Mouse (Mus musculus): ENCODE measurements around the gene Pstpip1. TPM values are rescaled to one million over a fixed set of nuclear protein-coding genes. Genes with fewer than 3 reads are reported as not detected.

Pstpip1 gene
- polyA plus RNA-seq, 1 experiment from 2014 or later: 0.20 TPM

GRCm38 (mm10) chr9:56097584-56098298 lies 8.0 kb downstream of the Pstpip1 start:
- 88% methylated on average over 4 of the region's 4 CpGs for WGBS
- H3K4me1 ChIP-seq (ENCODE audit: control insufficient read depth, insufficient read depth, low read length): no peaks in the 10 kb centered on the region
- H3K27ac ChIP-seq (ENCODE audit: low read depth, low read length): no peak overlapping the region
- no peak overlapping the region for H3K9ac ChIP-seq (ENCODE audit: low read length)
- H3K27me3 ChIP-seq (replicated peaks; ENCODE audit: control insufficient read depth, insufficient read depth, low read length): no peaks in the 10 kb centered on the region
- no peak overlapping the region for H3K4me2 ChIP-seq (ENCODE audit: low read length)
- H3K36me3 ChIP-seq (ENCODE audit: control insufficient read depth, insufficient read depth, low read length): no peaks in the 10 kb centered on the region
- DNase-seq (ENCODE audit: low spot score) (no peak), ATAC-seq (no peak)
- no peak overlapping the region for H3K4me3 ChIP-seq (ENCODE audit: low read depth, low read length)
- H3K9me3 ChIP-seq (replicated peaks; ENCODE audit: control insufficient read depth, low read length): no peaks in the 10 kb centered on the region

- Histone ChIP-seq H3K36me3 (ENCODE audit: control insufficient read depth, insufficient read depth, low read length) (no peaks in the 10 kb centered on the region), H3K27ac (ENCODE audit: low read depth, low read length) (no peak overlapping the region), H3K4me2 (ENCODE audit: low read length) (no peak overlapping the region), H3K9me3 (replicated peaks; ENCODE audit: control insufficient read depth, low read length) (no peaks in the 10 kb centered on the region), H3K4me1 (ENCODE audit: control insufficient read depth, insufficient read depth, low read length) (no peaks in the 10 kb centered on the region), H3K27me3 (replicated peaks; ENCODE audit: control insufficient read depth, insufficient read depth, low read length) (no peaks in the 10 kb centered on the region), H3K4me3 (ENCODE audit: low read depth, low read length) (no peak overlapping the region), H3K9ac (ENCODE audit: low read length) (no peak overlapping the region)
- DNase-seq (ENCODE audit: low spot score) (no peak), ATAC-seq (no peak)
- WGBS: 76% methylated on average over 7 of the region's 7 CpGs
These were observed 10.3 kb downstream of the Pstpip1 start for GRCm38 (mm10) chr9:56100041-56100522.

- H3K36me3 ChIP-seq (ENCODE audit: control insufficient read depth, insufficient read depth, low read length): no peaks in the 10 kb centered on the region
- ATAC-seq (no peak), DNase-seq (ENCODE audit: low spot score) (no peak)
- 66% methylated on average over 4 of the region's 4 CpGs for WGBS
- H3K4me2 ChIP-seq (ENCODE audit: low read length): no peak overlapping the region
- H3K9ac ChIP-seq (ENCODE audit: low read length): no peak overlapping the region
- H3K27me3 ChIP-seq (replicated peaks; ENCODE audit: control insufficient read depth, insufficient read depth, low read length): no peaks in the 10 kb centered on the region
- no peak overlapping the region for H3K4me3 ChIP-seq (ENCODE audit: low read depth, low read length)
- no peaks in the 10 kb centered on the region for H3K4me1 ChIP-seq (ENCODE audit: control insufficient read depth, insufficient read depth, low read length)
- no peak overlapping the region for H3K27ac ChIP-seq (ENCODE audit: low read depth, low read length)
- H3K9me3 ChIP-seq (replicated peaks; ENCODE audit: control insufficient read depth, low read length): no peaks in the 10 kb centered on the region
These were observed 11.3 kb downstream of the Pstpip1 start for GRCm38 (mm10) chr9:56101022-56101421.

GRCm38 (mm10) chr9:56104921-56105320 lies 15.2 kb downstream of the Pstpip1 start:
- Histone ChIP-seq H3K27me3 (replicated peaks; ENCODE audit: control insufficient read depth, insufficient read depth, low read length) (no peaks in the 10 kb centered on the region), H3K36me3 (ENCODE audit: control insufficient read depth, insufficient read depth, low read length) (no peaks in the 10 kb centered on the region), H3K4me3 (ENCODE audit: low read depth, low read length) (no peak overlapping the region), H3K9ac (ENCODE audit: low read length) (no peak overlapping the region), H3K4me2 (ENCODE audit: low read length) (no peak overlapping the region), H3K9me3 (replicated peaks; ENCODE audit: control insufficient read depth, low read length) (no peaks in the 10 kb centered on the region), H3K4me1 (ENCODE audit: control insufficient read depth, insufficient read depth, low read length) (no peaks in the 10 kb centered on the region), H3K27ac (ENCODE audit: low read depth, low read length) (no peak overlapping the region)
- DNase-seq (ENCODE audit: low spot score): no peak
- WGBS: 86% methylated on average over 7 of the region's 7 CpGs
- ATAC-seq: no peak

GRCm38 (mm10) chr9:56106274-56107072 lies 16.7 kb downstream of the Pstpip1 start:
- H3K36me3 ChIP-seq (ENCODE audit: control insufficient read depth, insufficient read depth, low read length): no peaks in the 10 kb centered on the region
- no peak overlapping the region for H3K9ac ChIP-seq (ENCODE audit: low read length)
- H3K9me3 ChIP-seq (replicated peaks; ENCODE audit: control insufficient read depth, low read length): no peaks in the 10 kb centered on the region
- DNase-seq (ENCODE audit: low spot score) (no peak), ATAC-seq (no peak)
- no peak overlapping the region for H3K4me3 ChIP-seq (ENCODE audit: low read depth, low read length)
- no peak overlapping the region for H3K27ac ChIP-seq (ENCODE audit: low read depth, low read length)
- no peaks in the 10 kb centered on the region for H3K27me3 ChIP-seq (replicated peaks; ENCODE audit: control insufficient read depth, insufficient read depth, low read length)
- 58% methylated on average over 6 of the region's 6 CpGs for WGBS
- H3K4me1 ChIP-seq (ENCODE audit: control insufficient read depth, insufficient read depth, low read length): no peaks in the 10 kb centered on the region
- no peak overlapping the region for H3K4me2 ChIP-seq (ENCODE audit: low read length)

GRCm38 (mm10) chr9:56107527-56107926 lies 17.8 kb downstream of the Pstpip1 start:
- Histone ChIP-seq H3K27me3 (replicated peaks; ENCODE audit: control insufficient read depth, insufficient read depth, low read length) (no peaks in the 10 kb centered on the region), H3K27ac (ENCODE audit: low read depth, low read length) (no peak overlapping the region), H3K4me2 (ENCODE audit: low read length) (no peak overlapping the region), H3K4me1 (ENCODE audit: control insufficient read depth, insufficient read depth, low read length) (no peaks in the 10 kb centered on the region), H3K9me3 (replicated peaks; ENCODE audit: control insufficient read depth, low read length) (no peaks in the 10 kb centered on the region), H3K4me3 (ENCODE audit: low read depth, low read length) (no peak overlapping the region), H3K36me3 (ENCODE audit: control insufficient read depth, insufficient read depth, low read length) (no peaks in the 10 kb centered on the region), H3K9ac (ENCODE audit: low read length) (no peak overlapping the region)
- no peak for ATAC-seq
- 74% methylated on average over 6 of the region's 6 CpGs for WGBS
- no peak for DNase-seq (ENCODE audit: low spot score)

- no peak overlapping the region for H3K4me2 ChIP-seq (ENCODE audit: low read length)
- H3K9ac ChIP-seq (ENCODE audit: low read length): no peak overlapping the region
- no peaks in the 10 kb centered on the region for H3K4me1 ChIP-seq (ENCODE audit: control insufficient read depth, insufficient read depth, low read length)
- 85% methylated on average over 5 of the region's 5 CpGs for WGBS
- no peak overlapping the region for H3K4me3 ChIP-seq (ENCODE audit: low read depth, low read length)
- no peak for ATAC-seq
- H3K27me3 ChIP-seq (replicated peaks; ENCODE audit: control insufficient read depth, insufficient read depth, low read length): no peaks in the 10 kb centered on the region
- H3K27ac ChIP-seq (ENCODE audit: low read depth, low read length): no peak overlapping the region
- no peaks in the 10 kb centered on the region for H3K36me3 ChIP-seq (ENCODE audit: control insufficient read depth, insufficient read depth, low read length)
- DNase-seq (ENCODE audit: low spot score): no peak
- no peaks in the 10 kb centered on the region for H3K9me3 ChIP-seq (replicated peaks; ENCODE audit: control insufficient read depth, low read length)
These were observed 18.4 kb downstream of the Pstpip1 start for GRCm38 (mm10) chr9:56108174-56108573.

GRCm38 (mm10) chr9:56118091-56118490 lies 28.3 kb downstream of the Pstpip1 start:
- Histone ChIP-seq H3K4me2 (ENCODE audit: low read length) (no peak overlapping the region), H3K9me3 (replicated peaks; ENCODE audit: control insufficient read depth, low read length) (no peaks in the 10 kb centered on the region), H3K36me3 (ENCODE audit: control insufficient read depth, insufficient read depth, low read length) (no peaks in the 10 kb centered on the region), H3K27ac (ENCODE audit: low read depth, low read length) (no peak overlapping the region), H3K4me3 (ENCODE audit: low read depth, low read length) (no peak overlapping the region), H3K27me3 (replicated peaks; ENCODE audit: control insufficient read depth, insufficient read depth, low read length) (no peaks in the 10 kb centered on the region), H3K4me1 (ENCODE audit: control insufficient read depth, insufficient read depth, low read length) (0 out of 2 replicates have a peak, but pooled peaks cover 1% of the 10 kb centered on the region), H3K9ac (ENCODE audit: low read length) (no peak overlapping the region)
- peak; percentile 10 for ATAC-seq
- DNase-seq (ENCODE audit: low spot score): no peak
- 84% methylated on average over 5 of the region's 5 CpGs for WGBS

GRCm38 (mm10) chr9:56118582-56118981 lies 28.8 kb downstream of the Pstpip1 start:
- DNase-seq (ENCODE audit: low spot score) (peak; percentile 95), ATAC-seq (peak; percentile 73)
- H3K9me3 ChIP-seq (replicated peaks; ENCODE audit: control insufficient read depth, low read length): no peaks in the 10 kb centered on the region
- no peak overlapping the region for H3K27ac ChIP-seq (ENCODE audit: low read depth, low read length)
- WGBS: 4% methylated on average over 14 of the region's 14 CpGs
- H3K9ac ChIP-seq (ENCODE audit: low read length): peak overlapping the region; percentile 55
- H3K4me1 ChIP-seq (ENCODE audit: control insufficient read depth, insufficient read depth, low read length): 0 out of 2 replicates have a peak, but pooled peaks cover 3% of the 10 kb centered on the region
- H3K4me2 ChIP-seq (ENCODE audit: low read length): peak overlapping the region; percentile 62
- H3K4me3 ChIP-seq (ENCODE audit: low read depth, low read length): peak overlapping the region; percentile 29
- no peaks in the 10 kb centered on the region for H3K36me3 ChIP-seq (ENCODE audit: control insufficient read depth, insufficient read depth, low read length)
- H3K27me3 ChIP-seq (replicated peaks; ENCODE audit: control insufficient read depth, insufficient read depth, low read length): no peaks in the 10 kb centered on the region

All from forebrain, embryonic 14.5 days (tissue).